39 mouse cellular contexts compared by ENCODE assay signal in genomic region chr19:12685231-12685630, GRCm38 (mm10). TPM values are rescaled to one million over a fixed set of nuclear protein-coding genes. Genes with fewer than 3 reads are reported as not detected.
"Had no signal": no experiment of that assay in that cellular context is flagged by ENCODE, and none has a peak within 500 bp of the region (broad histone marks: within the 10 kb centered on the region; RNA-seq: fewer than 3 reads in every experiment).

No protein-coding gene starts in this region.

- H3K27ac ChIP-seq: limb, embryonic 10.5 days; limb, embryonic 12.5 days; limb, embryonic 13.5 days; limb, embryonic 15.5 days; liver, embryonic 12.5 days; liver, embryonic 13.5 days; liver, embryonic 14.5 days; liver, embryonic 15.5 days; lung, embryonic 15.5 days; macrophage; midbrain, embryonic 10.5 days; midbrain, embryonic 12.5 days; midbrain, embryonic 13.5 days; midbrain, embryonic 15.5 days; neural tube, embryonic 12.5 days had no signal

- H3K4me3 ChIP-seq: limb, embryonic 10.5 days; limb, embryonic 12.5 days; limb, embryonic 13.5 days; limb, embryonic 15.5 days; liver, embryonic 12.5 days; liver, embryonic 13.5 days; liver, embryonic 15.5 days; lung, embryonic 15.5 days; megakaryocyte, embryonic 14.5 days; midbrain, embryonic 10.5 days; midbrain, embryonic 12.5 days; midbrain, embryonic 13.5 days; midbrain, embryonic 15.5 days; myocyte; neural tube, embryonic 12.5 days had no signal

- H3K36me3 ChIP-seq: limb, embryonic 10.5 days; limb, embryonic 12.5 days; limb, embryonic 13.5 days; limb, embryonic 15.5 days; liver, embryonic 12.5 days; liver, embryonic 13.5 days; liver, embryonic 15.5 days; lung, embryonic 15.5 days; midbrain, embryonic 10.5 days; midbrain, embryonic 12.5 days; midbrain, embryonic 13.5 days; midbrain, embryonic 15.5 days; neural tube, embryonic 12.5 days had no signal

- H3K27me3 ChIP-seq: limb, embryonic 12.5 days; limb, embryonic 13.5 days; limb, embryonic 15.5 days; liver, embryonic 12.5 days; liver, embryonic 13.5 days; liver, embryonic 15.5 days; lung, embryonic 15.5 days; megakaryocyte, embryonic 14.5 days; midbrain, embryonic 12.5 days; midbrain, embryonic 13.5 days; midbrain, embryonic 15.5 days; neural tube, embryonic 12.5 days had no signal

- H3K4me1 ChIP-seq: limb, embryonic 10.5 days; limb, embryonic 12.5 days; limb, embryonic 13.5 days; limb, embryonic 15.5 days; liver, embryonic 12.5 days; liver, embryonic 13.5 days; liver, embryonic 15.5 days; lung, embryonic 15.5 days; megakaryocyte, embryonic 14.5 days; midbrain, embryonic 10.5 days; midbrain, embryonic 12.5 days; midbrain, embryonic 13.5 days; midbrain, embryonic 15.5 days; neural tube, embryonic 12.5 days had no signal

- DNase-seq: left cerebral cortex, postnatal 4 days; liver; liver, embryonic 13.5 days; liver, postnatal 0 days; lung, adult 18-20 months; lung, adult 2 months; lung, embryonic 14.5 days; lung, postnatal 10 days; lung, postnatal 14 days; lung, postnatal 36 days; lung, postnatal 4 days; midbrain, embryonic 14.5 days had no signal

RNA-seq across cellular contexts. Expression of gene Olfr1443, which starts 7.3 kb away (rescaled TPM):
- polyA plus RNA-seq: limb, embryonic 10.5 days; limb, embryonic 11.5 days; limb, embryonic 12.5 days; limb, embryonic 13.5 days; limb, embryonic 14.5 days; limb, embryonic 15.5 days; liver, embryonic 11.5 days; liver, embryonic 12.5 days; liver, embryonic 13.5 days; liver, embryonic 14.5 days; liver, embryonic 15.5 days; liver, embryonic 16.5 days; liver, postnatal 0 days; lung, adult 2 months; lung, embryonic 14.5 days; lung, embryonic 15.5 days; lung, embryonic 16.5 days; lung, postnatal 0 days; macrophage; midbrain, embryonic 10.5 days; midbrain, embryonic 11.5 days; midbrain, embryonic 12.5 days; midbrain, embryonic 13.5 days; midbrain, embryonic 14.5 days; midbrain, embryonic 15.5 days; midbrain, embryonic 16.5 days; midbrain, postnatal 0 days; myocyte; neural tube, embryonic 11.5 days; neural tube, embryonic 12.5 days had no signal

RNA-seq across cellular contexts. Expression of gene Keg1, which starts 10.4 kb away (rescaled TPM):
- polyA plus RNA-seq: limb, embryonic 10.5 days; limb, embryonic 11.5 days; limb, embryonic 12.5 days; limb, embryonic 13.5 days; limb, embryonic 14.5 days; limb, embryonic 15.5 days; lung, embryonic 14.5 days; lung, embryonic 16.5 days; lung, postnatal 0 days; macrophage; midbrain, embryonic 10.5 days; midbrain, embryonic 11.5 days; midbrain, embryonic 12.5 days; midbrain, embryonic 13.5 days; midbrain, embryonic 14.5 days; midbrain, embryonic 15.5 days; midbrain, embryonic 16.5 days; midbrain, postnatal 0 days; myocyte; neural tube, embryonic 11.5 days; neural tube, embryonic 12.5 days had no signal

RNA-seq across cellular contexts. Expression of gene Olfr1442, which starts 15.0 kb away (rescaled TPM):
- polyA plus RNA-seq: limb, embryonic 10.5 days; limb, embryonic 11.5 days; limb, embryonic 12.5 days; limb, embryonic 13.5 days; limb, embryonic 14.5 days; limb, embryonic 15.5 days; liver, adult 2 months; liver, embryonic 11.5 days; liver, embryonic 12.5 days; liver, embryonic 13.5 days; liver, embryonic 14.5 days; liver, embryonic 15.5 days; liver, embryonic 16.5 days; liver, postnatal 0 days; lung, adult 2 months; lung, embryonic 14.5 days; lung, embryonic 15.5 days; lung, embryonic 16.5 days; lung, postnatal 0 days; macrophage; midbrain, embryonic 10.5 days; midbrain, embryonic 11.5 days; midbrain, embryonic 12.5 days; midbrain, embryonic 13.5 days; midbrain, embryonic 14.5 days; midbrain, embryonic 15.5 days; midbrain, embryonic 16.5 days; midbrain, postnatal 0 days; myocyte; neural tube, embryonic 11.5 days; neural tube, embryonic 12.5 days had no signal

RNA-seq across cellular contexts. Expression of gene Glyat, which starts 52.1 kb away (rescaled TPM):
- polyA plus RNA-seq: limb, embryonic 10.5 days; limb, embryonic 11.5 days; limb, embryonic 12.5 days; limb, embryonic 13.5 days; limb, embryonic 15.5 days; liver, embryonic 11.5 days; liver, embryonic 12.5 days; lung, adult 2 months; lung, embryonic 14.5 days; lung, embryonic 15.5 days; lung, embryonic 16.5 days; lung, postnatal 0 days; macrophage; midbrain, embryonic 10.5 days; midbrain, embryonic 11.5 days; midbrain, embryonic 12.5 days; midbrain, embryonic 13.5 days; midbrain, embryonic 14.5 days; midbrain, embryonic 15.5 days; midbrain, embryonic 16.5 days; midbrain, postnatal 0 days; myocyte; neural tube, embryonic 11.5 days; neural tube, embryonic 12.5 days had no signal
